Mouse (Mus musculus) olfactory bulb, adult 2 months (tissue): ENCODE measurements around the gene Apba3.

Source experiments
- CTCF ChIP-seq: fragments of 200-500 bp; IDR thresholded peaks from 2 replicates; pipeline ENCODE4 v1.5.1; 2012; ENCODE audit warnings: low read depth, mild to moderate bottlenecking, low read length, moderate library complexity; ENCODE audit not compliant: insufficient read depth
- POLR2A ChIP-seq: fragments of 200-500 bp; IDR thresholded peaks from 2 replicates; pipeline ENCODE4 v1.6.1; 2012; ENCODE audit warnings: mild to moderate bottlenecking, low read depth, low read length, moderate library complexity; ENCODE audit not compliant: insufficient read depth

- TF ChIP-seq POLR2A: no peak
- no peak for TF ChIP-seq CTCF
These were observed 35.3 kb upstream of the Apba3 start for GRCm38 (mm10) chr10:81231436-81231835.
